Mouse (Mus musculus) ES-CJ7 (cell line): ENCODE data around the gene Sdhc.
"Not testable (repeated sequence)": the region's sequence is repeated elsewhere in the genome, so short reads cannot be mapped to it uniquely, and the experiment has no call there.

Experiments used
- DNase-seq: peaks from one replicate; pipeline ENCODE4 v3.0.0; 2011; ENCODE audit warnings: low read depth, low spot score

Sdhc gene

GRCm38 (mm10) chr1:171168906-171169305 lies 18.5 kb upstream of the Sdhc start:
- no peak for DNase-seq

GRCm38 (mm10) chr1:171165629-171166345 lies 15.4 kb upstream of the Sdhc start:
- DNase-seq, result no peak

GRCm38 (mm10) chr1:171164258-171164657 lies 13.9 kb upstream of the Sdhc start:
- peak; percentile 84 for DNase-seq

GRCm38 (mm10) chr1:171162526-171162925 lies 12.1 kb upstream of the Sdhc start:
- DNase-seq, result no peak

GRCm38 (mm10) chr1:171159485-171159975 lies 9.1 kb upstream of the Sdhc start:
- peak; percentile 64 for DNase-seq

- no peak for DNase-seq
These were observed 7.6 kb upstream of the Sdhc start for GRCm38 (mm10) chr1:171157965-171158364.

- no peak for DNase-seq
These were observed 6.2 kb upstream of the Sdhc start for GRCm38 (mm10) chr1:171156644-171157043.

GRCm38 (mm10) chr1:171151966-171152365 lies 1.6 kb upstream of the Sdhc start:
- no peak for DNase-seq

- no peak for DNase-seq
These were observed 512 bp upstream of the Sdhc start for GRCm38 (mm10) chr1:171150838-171151391.

- not testable (repeated sequence) for DNase-seq
These were observed 7.4 kb downstream of the Sdhc start for GRCm38 (mm10) chr1:171142981-171143380.

GRCm38 (mm10) chr1:171137486-171138155 lies 12.8 kb downstream of the Sdhc start:
- peak; percentile 78 for DNase-seq

- no peak for DNase-seq
These were observed 14.8 kb downstream of the Sdhc start for GRCm38 (mm10) chr1:171135600-171135999.

- DNase-seq, result no peak
These were observed 19.4 kb downstream of the Sdhc start for GRCm38 (mm10) chr1:171130971-171131370.

GRCm38 (mm10) chr1:171129251-171129650 lies 21.2 kb downstream of the Sdhc start:
- DNase-seq, result no peak

GRCm38 (mm10) chr1:171124398-171124797 lies 26.0 kb downstream of the Sdhc start:
- DNase-seq, result no peak

GRCm38 (mm10) chr1:171122932-171123331 lies 27.5 kb downstream of the Sdhc start:
- DNase-seq, result no peak

- peak; percentile 74 for DNase-seq
These were observed 28.6 kb downstream of the Sdhc start for GRCm38 (mm10) chr1:171121839-171122238.

- DNase-seq, result no peak
These were observed 29.5 kb downstream of the Sdhc start for GRCm38 (mm10) chr1:171120893-171121292.

- no peak for DNase-seq
These were observed 31.0 kb downstream of the Sdhc start for GRCm38 (mm10) chr1:171119405-171119804.

- DNase-seq, result no peak
These were observed 31.4 kb downstream of the Sdhc start for GRCm38 (mm10) chr1:171118996-171119395.

GRCm38 (mm10) chr1:171118269-171118684 lies 32.1 kb downstream of the Sdhc start:
- DNase-seq, result peak; percentile 91

- no peak for DNase-seq
These were observed 34.1 kb downstream of the Sdhc start for GRCm38 (mm10) chr1:171116280-171116679.

- DNase-seq, result peak; percentile 83
These were observed 36.5 kb downstream of the Sdhc start, which contains the start of gene Cfap126 for GRCm38 (mm10) chr1:171113873-171114299. TSS of gene Cfap126 (plus strand) at chr1:171113918.
